Mouse (Mus musculus): ENCODE data around the gene Lrrk1. TPM values are rescaled to one million over a fixed set of nuclear protein-coding genes. Genes with fewer than 3 reads are reported as not detected.

Lrrk1 gene
- total RNA-seq, 2 experiments from 2014 or later: 13.4 to 23.7 TPM

- no peak for ATAC-seq (replicated peaks; ENCODE audit: poor library complexity)
Measured at GRCm38 (mm10) chr7:66259436-66260206, 128.5 kb downstream of the Lrrk1 start.

GRCm38 (mm10) chr7:66258997-66259396 lies 129.2 kb downstream of the Lrrk1 start:
- ATAC-seq (replicated peaks; ENCODE audit: poor library complexity): no peak

- ATAC-seq (replicated peaks; ENCODE audit: poor library complexity): no peak
Measured at GRCm38 (mm10) chr7:66257232-66257631, 130.9 kb downstream of the Lrrk1 start.

GRCm38 (mm10) chr7:66256441-66256840 lies 131.7 kb downstream of the Lrrk1 start:
- ATAC-seq (replicated peaks; ENCODE audit: poor library complexity): no peak

- ATAC-seq (replicated peaks; ENCODE audit: poor library complexity): no peak
Measured at GRCm38 (mm10) chr7:66254993-66255392, 133.2 kb downstream of the Lrrk1 start.

- no peak for ATAC-seq (replicated peaks; ENCODE audit: poor library complexity)
Measured at GRCm38 (mm10) chr7:66253975-66254651, 134.0 kb downstream of the Lrrk1 start.

- ATAC-seq (replicated peaks; ENCODE audit: poor library complexity): peak; percentile 95
Measured at GRCm38 (mm10) chr7:66250030-66250429, 138.1 kb downstream of the Lrrk1 start.

GRCm38 (mm10) chr7:66249426-66249825 lies 138.7 kb downstream of the Lrrk1 start:
- ATAC-seq (replicated peaks; ENCODE audit: poor library complexity): no peak; the same call in 1 of the 2 replicates

GRCm38 (mm10) chr7:66249020-66249419 lies 139.1 kb downstream of the Lrrk1 start:
- no peak for ATAC-seq (replicated peaks; ENCODE audit: poor library complexity)

- ATAC-seq (replicated peaks; ENCODE audit: poor library complexity): no peak
Measured at GRCm38 (mm10) chr7:66248270-66248669, 139.9 kb downstream of the Lrrk1 start.

GRCm38 (mm10) chr7:66247274-66248021 lies 140.7 kb downstream of the Lrrk1 start:
- no peak for ATAC-seq (replicated peaks; ENCODE audit: poor library complexity)

GRCm38 (mm10) chr7:66246716-66247235 lies 141.4 kb downstream of the Lrrk1 start:
- no peak for ATAC-seq (replicated peaks; ENCODE audit: poor library complexity)

- no peak for ATAC-seq (replicated peaks; ENCODE audit: poor library complexity)
Measured at GRCm38 (mm10) chr7:66245646-66246045, 142.5 kb downstream of the Lrrk1 start.

GRCm38 (mm10) chr7:66243766-66244325 lies 144.3 kb downstream of the Lrrk1 start:
- no peak for ATAC-seq (replicated peaks; ENCODE audit: poor library complexity)

GRCm38 (mm10) chr7:66241855-66242412 lies 146.2 kb downstream of the Lrrk1 start:
- no peak for ATAC-seq (replicated peaks; ENCODE audit: poor library complexity)

GRCm38 (mm10) chr7:66238157-66238556 lies 150.0 kb downstream of the Lrrk1 start:
- no peak for ATAC-seq (replicated peaks; ENCODE audit: poor library complexity)

- ATAC-seq (replicated peaks; ENCODE audit: poor library complexity): no peak
Measured at GRCm38 (mm10) chr7:66233947-66234516, 154.1 kb downstream of the Lrrk1 start.

GRCm38 (mm10) chr7:66233141-66233946 lies 154.8 kb downstream of the Lrrk1 start:
- ATAC-seq (replicated peaks; ENCODE audit: poor library complexity): peak; percentile 68

GRCm38 (mm10) chr7:66231861-66232260 lies 156.3 kb downstream of the Lrrk1 start:
- ATAC-seq (replicated peaks; ENCODE audit: poor library complexity): no peak
